8 mouse cellular contexts compared by ENCODE assay signal in genomic region chr19:4755565-4756192, GRCm38 (mm10). TPM values are rescaled to one million over a fixed set of nuclear protein-coding genes. Genes with fewer than 3 reads are reported as not detected.
DNase-seq lines count a peak whose midpoint lies in the region; ATAC-seq and TF ChIP-seq lines count a peak whose summit lies in the region.

No protein-coding gene starts in this region.

- H3K9ac ChIP-seq in forebrain, postnatal 0 days: peak overlapping the region; percentile 85
- peak overlapping the region; percentile 56 for H3K9ac ChIP-seq in lung, embryonic 16.5 days (ENCODE audit: low read length)

- peak overlapping the region; percentile 73 for H3K4me2 ChIP-seq in forebrain, postnatal 0 days (ENCODE audit: low read depth)
- H3K4me2 ChIP-seq in lung, embryonic 16.5 days (ENCODE audit: low read depth, low read length): peak overlapping the region; percentile 89

- TF ChIP-seq CTCF in G1E (IDR thresholded peaks at IDR 0.05; ENCODE audit: low read depth, low read length): peak; percentile 75
- TF ChIP-seq CTCF in forebrain, postnatal 0 days (IDR thresholded peaks at IDR 0.05; ENCODE audit: low read depth): peak; percentile 97

- peak; percentile 46; the same call in 1 of the 2 replicates for ATAC-seq in G1E (ENCODE audit: extremely low read depth, insufficient number of reproducible peaks, low FRiP score, poor library complexity, severe bottlenecking)
- ATAC-seq in forebrain, postnatal 0 days: peak; percentile 81
- peak; percentile 82 to 88 for ATAC-seq in hematopoietic stem cell, adult 5-6 weeks (replicated peaks in 1 of 2; ENCODE audit: insufficient read depth in 1 of 2, low FRiP score in 2 of 2, low TSS enrichment in 1 of 2, low read depth in 1 of 2, poor library complexity in 2 of 2, severe bottlenecking in 2 of 2)
- peak; percentile 72 for ATAC-seq in lung, embryonic 16.5 days (ENCODE audit: low read depth)

- peak overlapping the region; percentile 96 for H3K27ac ChIP-seq in forebrain, postnatal 0 days (ENCODE audit: low read depth, low read length)
- H3K27ac ChIP-seq in lung, embryonic 16.5 days (ENCODE audit: low read length): peak overlapping the region; percentile 85

- 0% methylated on average over 10 of the region's 10 CpGs for WGBS in forebrain, postnatal 0 days
- under 1% methylated on average over 10 of the region's 10 CpGs for WGBS in lung, embryonic 16.5 days

- peaks cover 28% of the 10 kb centered on the region for H3K4me1 ChIP-seq in G1E (ENCODE audit: insufficient read depth, low read depth, low read length)
- H3K4me1 ChIP-seq in forebrain, postnatal 0 days (ENCODE audit: insufficient read depth): peaks cover 14% of the 10 kb centered on the region
- H3K4me1 ChIP-seq in lung, embryonic 16.5 days (replicated peaks; ENCODE audit: control insufficient read depth, insufficient read depth, low read length): peaks cover 11% of the 10 kb centered on the region

- H3K9me3 ChIP-seq in G1E (replicated peaks): no peaks in the 10 kb centered on the region
- no peaks in the 10 kb centered on the region for H3K9me3 ChIP-seq in forebrain, postnatal 0 days (ENCODE audit: low read length)
- H3K9me3 ChIP-seq in lung, embryonic 16.5 days (ENCODE audit: control insufficient read depth, low read length): no peaks in the 10 kb centered on the region

- peaks cover 31% of the 10 kb centered on the region for H3K36me3 ChIP-seq in G1E (replicated peaks)
- peaks cover 19% of the 10 kb centered on the region for H3K36me3 ChIP-seq in forebrain, postnatal 0 days (ENCODE audit: insufficient read depth)
- H3K36me3 ChIP-seq in lung, embryonic 16.5 days (ENCODE audit: control insufficient read depth, insufficient read depth, low read length): peaks cover 2% of the 10 kb centered on the region; the same call in 1 of the 2 replicates

- DNase-seq in G1E (ENCODE audit: low spot score): peak; percentile 75
- DNase-seq in cerebellum, adult 18-20 months: peak; percentile 93 to 95
- peak; percentile 93 for DNase-seq in forebrain, postnatal 0 days
- DNase-seq in layer of hippocampus, adult 9-10 months (ENCODE audit: low spot score): peak; percentile 95
- peak; percentile 66 for DNase-seq in ovary, postnatal 10 days (ENCODE audit: low spot score)
- peak; percentile 82 to 89 for DNase-seq in thymus, postnatal 10 days (ENCODE audit: low spot score in 2 of 2)

- H3K27me3 ChIP-seq in G1E (ENCODE audit: insufficient read depth, low read length): no peaks in the 10 kb centered on the region; the same call in 1 of the 2 replicates
- no peaks in the 10 kb centered on the region for H3K27me3 ChIP-seq in forebrain, postnatal 0 days (ENCODE audit: insufficient read depth, low read length)
- H3K27me3 ChIP-seq in lung, embryonic 16.5 days (ENCODE audit: control insufficient read depth, insufficient read depth, low read depth, low read length): no peaks in the 10 kb centered on the region

- H3K4me3 ChIP-seq in G1E (ENCODE audit: low read depth, low read length): peak overlapping the region; percentile 75
- peak overlapping the region; percentile 90 for H3K4me3 ChIP-seq in forebrain, postnatal 0 days (ENCODE audit: low read depth, low read length)
- peak overlapping the region; percentile 82 for H3K4me3 ChIP-seq in lung, embryonic 16.5 days (ENCODE audit: low read length)

RNA-seq across cellular contexts. Expression of gene Rbm4b, which starts 0.6 kb away (rescaled TPM):
- total RNA-seq in G1E (2014; fragmentation: Nextera tagmentation) (8.3 and 9.8 TPM in 2 replicates), G1E (2017) (16.1 and 20.7 TPM in 2 replicates)
- 5.1 and 5.3 TPM in 2 replicates for polyA plus RNA-seq in G1E (2012)
- 84.8 and 90.6 TPM in 2 replicates for total RNA-seq in forebrain, postnatal 0 days (2014; rRNA removed)
- 79.8 and 88.7 TPM in 2 replicates for polyA plus RNA-seq in forebrain, postnatal 0 days (2015; fragmentation: Nextera tagmentation; extraction: Ambion mirVana)
- 28.8 and 29.5 TPM in 2 replicates for total RNA-seq in hematopoietic stem cell, adult 5-6 weeks (2017)
- 57.6 and 58.7 TPM in 2 replicates for polyA plus RNA-seq in lung, embryonic 16.5 days (2015; fragmentation: Nextera tagmentation; extraction: Ambion mirVana)

RNA-seq across cellular contexts. Expression of gene Rbm4, which starts 38.0 kb away (rescaled TPM):
- total RNA-seq in G1E (2014; fragmentation: Nextera tagmentation): 50.8 and 72.4 TPM in 2 replicates
- 80.4 and 99.5 TPM in 2 replicates for total RNA-seq in G1E (2017)
- polyA plus RNA-seq in G1E (2012): 3.6 and 19.9 TPM in 2 replicates
- total RNA-seq in forebrain, postnatal 0 days (2014; rRNA removed): 106 and 145 TPM in 2 replicates
- 45.0 and 56.9 TPM in 2 replicates for polyA plus RNA-seq in forebrain, postnatal 0 days (2015; fragmentation: Nextera tagmentation; extraction: Ambion mirVana)
- total RNA-seq in hematopoietic stem cell, adult 5-6 weeks (2017): 75.7 and 127 TPM in 2 replicates
- 52.2 and 55.1 TPM in 2 replicates for polyA plus RNA-seq in lung, embryonic 16.5 days (2015; fragmentation: Nextera tagmentation; extraction: Ambion mirVana)

RNA-seq across cellular contexts. Expression of gene Sptbn2, which starts 44.7 kb away (rescaled TPM):
- total RNA-seq in G1E (2014; fragmentation: Nextera tagmentation) (0.30 and 2.9 TPM in 2 replicates), G1E (2017) (0.12 and 0.16 TPM in 2 replicates)
- polyA plus RNA-seq in G1E (2012): 0.17 and 0.21 TPM in 2 replicates
- 169 and 196 TPM in 2 replicates for total RNA-seq in forebrain, postnatal 0 days (2014; rRNA removed)
- polyA plus RNA-seq in forebrain, postnatal 0 days (2015; fragmentation: Nextera tagmentation; extraction: Ambion mirVana): 24.3 and 25.4 TPM in 2 replicates
- total RNA-seq in hematopoietic stem cell, adult 5-6 weeks (2017): 0.20 and 1.1 TPM in 2 replicates
- 1.0 and 1.4 TPM in 2 replicates for polyA plus RNA-seq in lung, embryonic 16.5 days (2015; fragmentation: Nextera tagmentation; extraction: Ambion mirVana)

RNA-seq across cellular contexts. Expression of gene Gm21992, which starts 55.7 kb away (rescaled TPM):
- total RNA-seq in G1E (2014; fragmentation: Nextera tagmentation) (10.6 and 11.2 TPM in 2 replicates), G1E (2017) (32.1 and 40.1 TPM in 2 replicates)
- polyA plus RNA-seq in G1E (2012): 1.7 and 9.0 TPM in 2 replicates
- total RNA-seq in forebrain, postnatal 0 days (2014; rRNA removed): 15.0 and 18.2 TPM in 2 replicates
- 16.5 and 20.4 TPM in 2 replicates for polyA plus RNA-seq in forebrain, postnatal 0 days (2015; fragmentation: Nextera tagmentation; extraction: Ambion mirVana)
- total RNA-seq in hematopoietic stem cell, adult 5-6 weeks (2017): 41.8 and 81.7 TPM in 2 replicates
- polyA plus RNA-seq in lung, embryonic 16.5 days (2015; fragmentation: Nextera tagmentation; extraction: Ambion mirVana): 25.7 and 30.9 TPM in 2 replicates

RNA-seq across cellular contexts. Expression of gene Rbm14, which starts 55.8 kb away (rescaled TPM):
- 70.3 and 82.1 TPM in 2 replicates for total RNA-seq in G1E (2014; fragmentation: Nextera tagmentation)
- 28.2 and 29.5 TPM in 2 replicates for total RNA-seq in G1E (2017)
- 38.6 and 55.3 TPM in 2 replicates for polyA plus RNA-seq in G1E (2012)
- total RNA-seq in forebrain, postnatal 0 days (2014; rRNA removed): 29.2 and 30.9 TPM in 2 replicates
- polyA plus RNA-seq in forebrain, postnatal 0 days (2015; fragmentation: Nextera tagmentation; extraction: Ambion mirVana): 45.9 and 46.6 TPM in 2 replicates
- 16.8 and 17.4 TPM in 2 replicates for total RNA-seq in hematopoietic stem cell, adult 5-6 weeks (2017)
- polyA plus RNA-seq in lung, embryonic 16.5 days (2015; fragmentation: Nextera tagmentation; extraction: Ambion mirVana): 82.4 and 88.6 TPM in 2 replicates

Comparison
In these comparisons a context has a peak if more than half of its experiments do, and no peak if none do; other contexts are left out.
1. Peak in every context shown above with its lines: DNase-seq, ATAC-seq, H3K4me3 ChIP-seq and H3K27ac ChIP-seq.
2. RNA of gene Sptbn2, which starts 44.7 kb away (total RNA-seq): 169 to 196 TPM in forebrain, postnatal 0 days; 0.12 to 2.9 TPM in G1E and 0.20 to 1.1 TPM in hematopoietic stem cell, adult 5-6 weeks; every median in the first group is over 10 times any median in the second.